Mouse (Mus musculus) gastrocnemius, postnatal 36 days (tissue): ENCODE measurements around the gene Gabrb1. TPM values are rescaled to one million over a fixed set of nuclear protein-coding genes. Genes with fewer than 3 reads are reported as not detected.
"Not testable (repeated sequence)": the region's sequence is repeated elsewhere in the genome, so short reads cannot be mapped to it uniquely, and the experiment has no call there.

Experiments
- DNase-seq, 2 experiments: peaks; one replicate each; pipeline ENCODE4 v3.0.0; 2022
- intact Hi-C: fragments of 180-260 bp; cut with DNase I; formaldehyde crosslinking; loops from one replicate; pipeline ENCODE4 v1.15.1; 2025
- total RNA-seq, 2 experiments: library from RNA; stranded (reverse); gene quantifications; 2 replicates each; pipeline ENCODE4 v1.2.3; 2021

Gabrb1 gene
- total RNA-seq, 2 experiments from 2014 or later: not detected

DNA sequence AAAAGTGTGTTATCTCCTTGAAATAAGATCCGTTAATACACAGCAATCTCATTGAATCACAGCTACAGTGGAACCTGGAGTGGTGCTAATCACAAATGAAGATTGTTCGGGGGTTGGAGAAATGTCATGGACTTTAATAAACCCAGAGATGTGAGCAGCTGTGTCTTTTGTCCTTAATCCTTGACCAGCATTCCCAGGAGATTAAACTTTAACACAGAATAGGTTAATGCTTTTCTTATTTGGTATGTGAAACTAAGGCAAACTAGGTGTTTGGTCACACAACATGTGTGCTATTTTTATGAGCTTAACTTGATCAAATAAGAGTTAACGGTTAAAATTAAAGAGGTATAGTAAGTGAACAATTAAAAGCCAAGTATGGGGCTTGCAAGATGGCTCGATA is 341.6 kb downstream of the Gabrb1 start:
- no peak for DNase-seq
- intact Hi-C loops: no loop called here

DNA sequence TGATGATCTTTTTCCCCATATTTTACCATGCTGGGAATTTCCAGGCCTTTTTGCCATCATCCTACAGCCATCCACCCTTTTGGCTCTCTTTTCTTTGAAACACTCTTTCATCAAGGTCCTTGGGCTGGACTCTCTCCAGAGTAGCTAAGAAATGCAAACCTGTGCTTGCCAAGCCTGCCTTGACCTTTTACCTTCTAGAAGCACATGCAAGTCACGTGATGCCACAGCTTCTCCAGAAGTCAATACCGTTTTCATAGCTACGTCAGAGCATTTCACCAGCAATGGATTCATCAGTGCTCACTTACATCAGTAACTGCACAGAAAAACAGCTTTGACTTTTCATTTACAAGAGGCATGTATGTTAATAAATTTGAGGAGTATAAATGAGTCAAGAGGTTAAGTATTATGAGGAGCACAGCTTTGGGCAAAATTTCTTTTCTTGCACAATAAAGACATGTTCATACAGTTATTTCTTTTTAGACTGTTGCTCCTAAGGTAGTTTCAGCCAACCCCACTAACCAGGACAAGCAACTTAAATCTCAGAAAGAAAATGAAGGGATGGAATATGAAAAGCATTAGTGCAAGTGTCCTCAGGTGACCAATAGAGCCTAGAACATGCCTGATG is 346.0 kb downstream of the Gabrb1 start:
- no peak for DNase-seq
- intact Hi-C loops: no loop called here

DNA sequence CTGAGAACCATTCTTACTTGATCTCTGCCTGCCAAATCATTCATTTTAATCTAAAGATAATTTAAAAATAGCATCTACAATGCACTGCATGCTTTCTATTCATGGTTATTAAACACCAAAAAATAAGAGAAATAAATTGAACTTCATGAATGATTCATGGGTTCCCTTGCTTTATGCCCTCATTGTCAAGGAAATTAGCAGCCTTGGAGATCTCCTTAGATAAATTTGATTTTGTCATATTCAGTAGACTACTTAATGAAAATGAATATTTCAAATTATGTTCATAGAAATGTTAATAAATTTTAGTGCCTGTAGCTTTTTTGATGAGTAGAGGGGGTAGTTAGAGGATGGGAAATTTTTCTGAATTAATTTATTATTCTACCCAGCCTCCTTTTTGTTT is 379.0 kb downstream of the Gabrb1 start:
- no peak for DNase-seq
- intact Hi-C loops: no loop called here

DNA sequence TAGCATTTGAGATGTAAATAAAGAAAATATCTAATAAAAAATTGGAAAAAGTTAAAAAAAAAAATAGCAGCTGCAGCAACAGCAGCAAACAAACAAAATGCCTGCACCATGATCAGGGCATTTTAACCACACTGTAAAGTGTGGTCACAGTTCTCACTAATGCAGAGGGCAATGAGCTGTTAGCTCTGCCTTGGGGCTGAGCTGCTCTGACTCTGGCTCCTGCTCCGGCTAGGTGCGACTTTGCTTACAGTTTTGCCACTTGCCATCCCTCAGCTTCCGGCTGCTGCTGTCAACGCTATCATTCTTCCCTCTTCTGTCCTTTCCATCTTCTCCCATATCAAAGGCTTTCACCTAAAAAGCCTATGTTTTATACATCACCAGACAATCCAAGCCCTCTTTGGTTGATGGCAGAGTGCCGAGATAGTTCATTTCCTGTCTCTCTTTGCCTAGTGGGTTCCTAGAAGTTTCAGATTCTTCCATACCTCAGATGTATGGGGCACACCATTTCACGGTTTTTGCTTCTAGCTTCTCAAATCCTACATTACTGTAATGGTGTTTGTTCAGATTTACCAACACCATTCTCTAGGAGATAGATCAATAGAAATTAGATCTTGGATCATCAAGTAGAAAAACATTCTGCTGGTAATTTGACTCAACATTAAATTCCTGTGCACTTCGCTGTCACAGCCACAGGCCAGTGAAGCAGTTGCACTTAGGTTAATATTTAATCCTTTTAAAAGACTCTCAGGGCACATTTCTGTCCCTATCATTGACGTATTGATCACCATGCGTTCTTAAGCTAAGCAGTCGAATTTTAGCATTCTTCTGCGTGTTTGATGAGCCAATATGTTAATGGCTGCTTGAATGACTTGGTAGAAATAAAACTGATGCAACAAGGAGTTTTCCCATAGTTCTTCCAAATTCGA is 385.6 kb downstream of the Gabrb1 start:
- DNase-seq: no peak
- intact Hi-C loops: no loop called here

DNA sequence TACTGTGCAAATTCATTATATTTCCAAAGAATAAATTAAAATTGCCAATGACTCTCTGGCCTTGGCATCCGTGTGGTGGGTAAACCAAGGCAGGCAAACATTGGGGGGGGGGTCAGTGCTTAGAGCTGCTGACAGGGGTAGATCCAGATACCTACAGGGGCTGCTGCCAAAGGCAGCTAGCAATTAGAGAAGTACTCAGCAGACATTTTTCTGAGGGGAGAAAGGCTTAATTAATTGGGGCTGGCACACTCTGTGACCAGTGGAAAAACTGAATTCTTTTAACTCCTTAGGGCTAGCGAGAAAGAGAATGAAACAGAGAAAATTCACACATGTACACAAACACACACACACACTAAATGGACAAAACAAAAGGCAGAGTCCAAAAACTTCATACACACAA is 388.3 kb downstream of the Gabrb1 start:
- intact Hi-C loops: no loop called here

DNA sequence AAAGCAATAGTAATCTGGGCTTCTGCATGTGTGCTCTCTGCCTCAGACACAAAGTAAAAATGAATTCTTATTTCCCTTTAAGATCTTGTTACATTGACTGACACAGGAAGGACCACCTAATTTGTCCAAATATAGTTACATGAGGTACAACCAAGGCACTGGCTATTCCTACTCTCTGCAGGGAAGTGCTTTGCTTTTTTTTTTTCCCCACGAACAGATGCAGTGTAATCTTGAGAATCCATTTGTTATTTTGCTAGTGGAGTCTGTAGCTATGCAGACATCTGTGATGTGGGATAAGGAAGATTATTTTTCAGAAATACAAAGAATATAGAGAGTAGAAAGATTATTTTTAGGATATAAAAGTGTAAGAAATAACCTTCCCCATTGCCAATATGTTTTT is 406.2 kb downstream of the Gabrb1 start:
- intact Hi-C loops: no loop called here
- no peak for DNase-seq

More for the DNA sequence above, 388.3 kb downstream of the Gabrb1 start:
- DNase-seq: no peak

DNA sequence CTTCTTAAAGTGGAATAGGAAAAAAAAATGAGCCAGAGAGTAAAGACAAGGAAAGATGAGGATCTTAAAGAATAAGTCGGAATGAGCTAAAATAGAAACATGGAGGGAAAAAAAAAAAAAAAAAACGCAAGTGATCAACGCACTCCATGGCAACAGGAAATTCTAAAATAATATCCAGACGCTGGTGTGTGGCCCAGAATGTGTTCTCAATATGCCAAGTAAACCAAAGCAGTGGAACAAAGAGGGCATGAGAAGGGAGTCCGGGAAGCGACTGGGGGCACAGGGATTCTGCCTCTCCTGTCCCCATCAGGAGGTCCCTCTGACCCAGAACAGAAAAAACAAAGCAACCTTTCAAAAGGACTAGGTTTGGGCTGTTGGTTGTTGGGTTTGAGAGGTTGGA is 410.9 kb downstream of the Gabrb1 start:
- no peak for DNase-seq
- intact Hi-C loops: no loop called here

DNA sequence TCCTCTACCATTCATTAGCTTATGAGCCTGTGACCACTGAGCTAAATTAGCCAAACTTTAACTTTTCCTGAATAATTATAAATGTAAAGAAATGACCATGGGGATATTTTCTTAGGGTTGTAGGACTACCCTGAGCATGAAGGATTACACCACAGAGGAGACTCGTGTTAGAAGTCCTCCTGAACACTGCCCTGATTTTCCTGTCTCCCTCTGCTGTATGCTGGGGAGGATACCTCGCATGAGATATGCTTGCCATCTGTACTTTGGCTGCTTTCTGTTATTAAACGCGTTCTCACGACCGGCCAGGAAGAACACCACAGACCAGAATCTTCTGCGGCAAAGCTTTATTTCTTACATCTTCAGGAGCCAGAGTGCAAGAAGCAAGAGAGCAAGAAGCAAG is 411.5 kb downstream of the Gabrb1 start:
- DNase-seq, intact Hi-C loops: not testable (repeated sequence)

DNA sequence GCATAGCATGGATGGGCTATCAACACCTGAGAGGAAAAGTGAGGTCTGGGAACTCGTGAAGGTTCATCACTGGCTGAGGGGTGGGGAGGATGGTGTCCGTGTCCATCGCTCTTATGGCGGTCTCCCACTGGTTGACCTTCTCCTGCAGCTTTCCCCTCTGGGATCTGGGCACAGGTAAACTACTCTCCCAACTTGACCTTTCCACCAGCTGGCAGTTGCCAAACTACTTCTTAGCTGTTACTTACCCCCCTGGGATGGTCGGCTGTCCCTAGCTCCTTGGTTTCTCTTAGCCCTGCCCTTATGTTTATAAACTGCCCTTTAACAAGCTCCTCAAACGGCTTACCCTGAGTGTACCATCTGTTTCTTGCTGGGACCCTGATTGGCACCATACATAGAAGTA is 418.9 kb downstream of the Gabrb1 start:
- intact Hi-C loops: no loop called here
- no peak for DNase-seq

DNA sequence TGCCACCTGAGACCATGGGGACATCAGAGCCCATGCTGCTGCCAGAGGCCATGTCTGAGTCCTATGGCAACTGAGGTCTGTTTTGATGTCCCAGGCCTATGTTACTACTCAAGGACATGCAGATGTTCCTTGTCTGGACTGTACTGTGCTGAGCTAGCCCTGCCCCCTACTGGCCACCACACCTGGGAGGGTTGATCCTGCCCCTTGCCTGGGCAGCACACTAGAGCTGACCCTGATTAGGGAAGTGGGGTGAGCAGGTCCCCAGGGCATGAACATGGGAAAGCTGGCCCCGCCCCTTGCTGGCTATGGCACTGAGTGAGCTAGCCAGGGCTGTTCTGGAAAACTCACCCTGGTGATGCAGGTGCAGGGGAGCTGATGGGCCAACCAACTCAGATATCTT is 428.6 kb downstream of the Gabrb1 start:
- no peak for DNase-seq
- intact Hi-C loops: loop anchor here (5.0 kb wide), 1 partner anchor 584 kb away; no protein-coding TSS in a partner anchor

DNA sequence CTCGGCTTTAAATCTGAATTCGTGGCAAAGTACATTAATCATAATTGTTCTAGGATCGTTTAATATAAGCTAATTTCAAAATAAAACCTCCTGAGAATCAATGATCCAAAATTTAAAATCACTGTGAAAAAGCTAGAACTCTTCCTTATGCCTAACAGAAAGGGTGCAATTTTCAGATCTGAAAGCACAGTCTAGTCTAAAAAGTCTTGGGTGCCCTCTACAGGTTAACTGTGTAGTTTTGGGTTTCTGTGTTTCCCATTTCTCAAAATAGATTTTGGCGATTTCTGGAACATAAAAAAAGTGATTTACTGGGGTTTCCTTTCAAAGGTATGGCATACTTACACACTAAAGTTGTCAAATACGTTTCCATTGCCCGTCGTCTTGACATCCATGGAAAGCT is 436.7 kb downstream of the Gabrb1 start:
- intact Hi-C loops: no loop called here
- DNase-seq: no peak

DNA sequence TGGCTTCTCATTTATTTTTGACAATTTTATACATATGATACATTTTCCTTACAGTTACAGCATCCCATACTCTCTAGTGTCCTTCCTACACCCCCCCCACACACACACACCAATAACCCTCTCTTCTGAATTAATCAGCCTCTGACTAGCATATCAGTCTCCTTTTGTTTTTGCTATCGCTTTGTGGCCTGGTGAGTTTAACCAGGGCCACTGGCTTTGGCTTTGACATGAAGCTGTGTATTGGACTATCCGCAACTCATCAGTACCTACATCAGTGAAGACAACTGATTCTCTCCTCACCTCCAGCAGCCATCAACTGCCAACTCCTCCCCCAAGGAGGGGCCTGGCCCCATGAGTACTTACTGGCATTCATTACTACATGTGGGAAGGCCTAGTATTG is 437.1 kb downstream of the Gabrb1 start:
- DNase-seq: no peak
- intact Hi-C loops: no loop called here

DNA sequence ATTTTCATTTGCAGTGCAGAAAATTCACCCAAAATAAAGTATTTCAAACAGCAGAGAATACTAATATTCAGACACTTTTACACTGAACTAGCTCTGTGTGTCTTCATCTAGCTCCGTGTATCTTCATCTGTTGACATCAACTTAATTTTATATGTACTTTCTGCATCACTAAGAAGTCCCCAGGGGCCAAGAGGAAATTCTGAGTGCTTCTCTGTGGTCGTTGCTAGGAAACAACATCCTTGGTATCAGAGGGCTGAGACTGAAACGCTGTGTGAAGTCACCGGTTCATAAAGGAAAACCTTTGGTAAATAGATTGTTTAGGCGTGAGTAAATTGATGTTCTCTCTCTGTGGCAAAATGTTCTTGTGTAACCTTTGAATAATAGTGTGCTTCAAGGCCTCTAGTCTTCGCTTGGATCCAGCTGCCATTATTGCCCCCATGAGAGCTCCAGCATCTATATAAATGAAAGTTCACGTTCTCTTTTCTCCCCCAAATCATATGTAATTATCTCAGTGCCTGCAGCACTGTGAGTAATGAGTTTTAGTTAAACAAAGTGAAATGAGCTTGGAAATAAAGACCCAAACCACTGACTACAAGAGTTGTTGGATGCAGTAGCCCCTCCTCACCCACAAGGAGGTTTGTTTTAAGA is 446.5 kb downstream of the Gabrb1 start:
- DNase-seq: no peak
- intact Hi-C loops: no loop called here

DNA sequence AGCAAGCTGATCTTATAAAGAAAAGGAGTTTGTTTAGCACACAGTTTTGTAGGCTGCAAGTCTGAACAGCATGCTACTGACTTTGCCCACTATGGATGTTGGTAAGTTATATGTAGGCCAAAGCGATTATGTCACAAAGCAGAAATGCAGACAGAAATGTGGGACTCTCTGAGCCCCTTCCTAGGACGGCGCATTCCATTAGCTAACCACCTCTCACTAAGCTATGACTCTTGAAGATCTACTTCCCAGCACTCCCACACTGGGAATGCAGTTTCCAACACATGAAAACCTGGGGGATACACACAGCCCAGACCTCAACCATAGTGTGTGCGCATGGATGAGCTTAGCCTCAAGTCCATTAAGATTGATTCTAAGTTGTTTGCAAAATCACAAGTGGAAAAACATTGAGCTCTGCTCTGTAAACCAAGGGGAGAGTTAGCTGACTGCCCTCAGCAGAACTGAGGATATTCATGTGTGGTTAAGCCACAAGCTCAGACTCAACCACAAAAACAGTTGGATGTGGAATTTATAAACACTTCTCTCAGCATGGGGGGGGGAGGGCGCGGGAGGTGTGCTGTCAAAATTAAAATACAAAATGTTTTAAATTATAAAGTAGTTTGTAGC is 464.6 kb downstream of the Gabrb1 start:
- no peak for DNase-seq
- intact Hi-C loops: no loop called here

DNA sequence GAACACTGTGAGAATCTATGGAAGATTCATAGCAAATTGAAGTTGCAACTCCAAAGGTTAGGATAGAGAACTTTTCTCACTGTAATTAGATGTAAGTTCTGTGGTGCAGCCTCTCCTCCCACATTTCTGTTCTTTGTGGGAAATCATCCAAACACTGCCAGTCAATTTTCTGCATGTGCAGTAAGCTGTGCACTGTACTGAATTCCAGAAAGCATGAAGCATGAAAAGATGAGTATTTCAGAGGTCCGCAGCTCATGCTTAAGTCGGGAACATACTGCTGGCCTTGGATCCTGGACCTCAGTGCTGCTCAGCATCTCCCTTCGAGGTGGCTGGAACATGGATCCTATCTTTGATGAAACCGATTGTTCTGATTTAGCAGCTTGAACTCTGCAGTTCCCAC is 468.8 kb downstream of the Gabrb1 start:
- intact Hi-C loops: no loop called here
- no peak for DNase-seq

DNA sequence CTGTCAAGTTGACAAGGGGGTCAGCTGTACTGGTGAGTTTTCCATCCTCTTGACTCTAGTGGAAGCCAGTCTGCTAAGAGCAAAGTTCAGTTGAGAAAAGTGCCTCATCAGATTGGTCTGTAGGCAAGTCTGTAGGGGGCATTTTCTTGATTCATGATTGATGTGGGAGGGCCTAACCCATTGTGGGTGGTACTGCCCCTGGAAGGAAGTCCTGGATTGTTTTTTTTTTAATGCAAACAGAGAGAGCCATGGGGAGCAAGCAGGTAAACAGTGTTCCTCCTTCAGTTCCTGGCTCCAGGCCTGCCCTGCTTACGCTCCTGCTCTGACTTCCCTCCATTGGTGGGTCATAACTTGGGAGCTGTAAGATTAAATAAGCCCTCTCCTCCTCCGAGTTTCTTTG is 476.0 kb downstream of the Gabrb1 start:
- intact Hi-C loops: no loop called here
- no peak for DNase-seq

DNA sequence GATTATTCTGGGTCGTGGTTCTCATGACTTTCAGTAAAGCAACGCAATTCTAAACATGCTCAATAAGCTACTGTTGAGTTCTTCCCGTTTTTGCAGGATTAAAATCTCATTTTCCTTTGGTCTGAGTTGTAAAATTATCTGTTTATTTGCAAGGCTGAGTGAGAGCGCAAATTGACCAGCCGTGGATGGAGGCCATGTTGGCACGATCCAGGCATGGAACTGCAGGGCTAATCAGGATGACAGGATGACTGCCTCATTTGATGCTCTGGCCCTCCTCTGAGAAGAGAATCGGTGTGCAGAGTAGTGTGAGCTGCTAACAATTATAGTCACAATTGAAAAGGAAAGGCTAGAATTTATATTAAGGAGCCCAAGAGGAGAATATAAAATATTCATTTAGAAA is 480.3 kb downstream of the Gabrb1 start:
- no peak for DNase-seq
- intact Hi-C loops: no loop called here

DNA sequence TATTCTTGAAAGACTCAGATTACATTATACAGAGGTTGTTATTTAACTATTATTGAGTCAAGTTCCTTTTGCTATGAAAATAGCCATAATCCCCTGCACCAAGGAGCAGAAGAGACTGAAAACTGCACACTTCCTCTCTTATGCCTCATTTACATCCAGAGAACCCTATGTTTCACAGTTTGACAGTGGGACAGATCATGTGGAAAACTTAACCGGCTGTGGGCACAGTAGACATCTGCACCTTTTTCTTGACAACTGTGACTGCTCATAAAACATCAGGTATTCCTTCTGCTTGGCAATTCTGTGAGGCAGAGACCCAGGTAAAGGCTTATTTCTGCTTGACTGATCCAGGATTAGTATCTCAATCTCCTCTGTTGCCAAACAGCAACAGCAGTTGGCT is 481.7 kb downstream of the Gabrb1 start:
- intact Hi-C loops: no loop called here
- DNase-seq: no peak

DNA sequence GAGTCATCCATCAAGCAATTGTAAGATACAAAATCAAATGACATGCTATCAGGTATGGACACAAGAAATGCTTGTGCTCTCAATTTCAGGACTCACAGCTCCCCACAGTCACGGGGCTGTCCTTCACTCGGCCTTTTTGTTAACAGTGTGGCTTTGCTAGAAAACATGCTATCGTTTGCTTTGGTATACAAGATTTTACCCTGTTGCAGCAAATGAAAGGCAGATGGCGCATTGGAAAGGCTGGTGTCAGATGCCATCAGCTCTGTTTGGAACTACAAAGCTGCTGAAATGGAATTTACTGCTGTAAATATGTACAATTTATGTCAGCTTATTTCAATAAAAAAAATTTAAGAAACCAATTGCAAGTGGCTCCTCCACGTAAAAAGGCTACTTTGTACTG is 490.8 kb downstream of the Gabrb1 start:
- intact Hi-C loops: no loop called here
- DNase-seq: no peak

DNA sequence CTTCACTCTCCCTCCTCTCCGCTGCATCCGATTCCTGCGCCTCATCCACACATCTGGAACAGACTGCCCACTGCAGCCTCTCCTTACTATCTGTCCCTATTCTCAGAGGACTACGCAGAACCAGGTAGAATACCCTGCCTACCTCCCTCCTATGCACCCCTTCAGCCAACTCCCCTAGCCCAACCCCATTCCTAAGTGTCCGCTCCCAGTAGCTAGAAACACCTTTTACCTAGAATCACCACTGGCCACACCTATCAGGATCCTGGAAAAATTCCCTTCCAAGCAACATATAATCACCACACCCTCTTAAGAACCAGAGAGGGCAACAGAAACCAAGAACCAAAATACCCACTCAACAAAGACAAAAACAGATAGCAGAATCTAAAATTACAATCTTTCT is 493.0 kb downstream of the Gabrb1 start:
- no peak for DNase-seq
- intact Hi-C loops: no loop called here

DNA sequence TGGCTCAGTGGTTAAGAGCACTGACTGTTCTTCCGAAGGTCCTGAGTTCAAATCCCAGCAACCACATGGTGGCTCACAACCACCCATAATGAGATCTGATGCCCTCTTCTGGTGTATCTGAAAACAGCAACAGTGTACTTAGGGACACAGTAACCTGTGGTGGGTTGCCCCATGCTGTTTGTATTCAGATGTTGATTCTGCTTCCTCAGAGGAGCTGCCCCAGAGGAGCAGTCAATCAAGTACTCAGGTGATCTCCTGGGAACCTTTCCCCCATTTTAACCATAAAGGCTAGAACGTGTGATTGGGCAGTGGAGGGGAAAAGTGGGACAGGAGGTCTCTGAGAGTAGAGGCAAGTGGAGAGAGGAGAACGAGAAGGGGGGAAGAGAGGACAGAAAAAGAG is 497.8 kb downstream of the Gabrb1 start:
- intact Hi-C loops, DNase-seq: not testable (repeated sequence)
